Mouse (Mus musculus) forebrain, embryonic 13.5 days (tissue): ENCODE results near the gene Espn. TPM values are rescaled to one million over a fixed set of nuclear protein-coding genes. Genes with fewer than 3 reads are reported as not detected.

Experiments used
- ATAC-seq: fragments of 200-750 bp; cut with Nextera tagmentation; 2 replicates; pipeline ENCODE4 v1.8.0; 2017
- H3K27ac ChIP-seq: fragments of 300-500 bp; sonication (generic); 2 replicates; pipeline ENCODE4 v1.5.1; 2015; ENCODE audit warnings: inconsistent platforms, mild to moderate bottlenecking, moderate library complexity
- H3K27me3 ChIP-seq: fragments of 300-500 bp; sonication (generic); 2 replicates; pipeline ENCODE4 v1.6.1; 2015; ENCODE audit warnings: mild to moderate bottlenecking, inconsistent platforms
- H3K36me3 ChIP-seq: fragments of 300-500 bp; sonication (generic); 2 replicates; pipeline ENCODE4 v1.6.1; 2015; ENCODE audit warnings: mild to moderate bottlenecking, inconsistent platforms; ENCODE audit not compliant: poor library complexity, severe bottlenecking
- H3K4me1 ChIP-seq: fragments of 300-500 bp; sonication (generic); 2 replicates; pipeline ENCODE4 v1.6.1; 2015; ENCODE audit warnings: inconsistent platforms
- H3K4me2 ChIP-seq: fragments of 300-500 bp; sonication (generic); 2 replicates; pipeline ENCODE4 v1.6.1; 2015; ENCODE audit warnings: inconsistent platforms, mild to moderate bottlenecking, moderate library complexity
- H3K4me3 ChIP-seq: fragments of 300-500 bp; sonication (generic); 2 replicates; pipeline ENCODE4 v1.5.1; 2015; ENCODE audit warnings: mild to moderate bottlenecking, inconsistent platforms
- H3K9ac ChIP-seq: fragments of 300-500 bp; sonication (generic); 2 replicates; pipeline ENCODE4 v1.6.1; 2015; ENCODE audit warnings: mild to moderate bottlenecking, inconsistent platforms
- H3K9me3 ChIP-seq: fragments of 300-500 bp; sonication (generic); replicated peaks from 2 replicates; pipeline ENCODE4 v1.6.1; 2016; ENCODE audit warnings: inconsistent platforms
- WGBS: fragments of 180-500 bp; shearing (Covaris S2); methylation state at CpG from one replicate; pipeline ENCODE4 v1.1.7; 2015; 5-methylcytosine and 5-hydroxymethylcytosine counted together
- polyA plus RNA-seq: library from polyadenylated mRNA; unstranded; fragments of >200 nt; fragmentation: Nextera tagmentation; extraction: Ambion mirVana; gene quantifications from 2 replicates; pipeline ENCODE4 v1.2.1, GENCODE M21; 2015

Gene Espn
- polyA plus RNA-seq, 1 experiment from 2014 or later: 0.13 TPM

DNA sequence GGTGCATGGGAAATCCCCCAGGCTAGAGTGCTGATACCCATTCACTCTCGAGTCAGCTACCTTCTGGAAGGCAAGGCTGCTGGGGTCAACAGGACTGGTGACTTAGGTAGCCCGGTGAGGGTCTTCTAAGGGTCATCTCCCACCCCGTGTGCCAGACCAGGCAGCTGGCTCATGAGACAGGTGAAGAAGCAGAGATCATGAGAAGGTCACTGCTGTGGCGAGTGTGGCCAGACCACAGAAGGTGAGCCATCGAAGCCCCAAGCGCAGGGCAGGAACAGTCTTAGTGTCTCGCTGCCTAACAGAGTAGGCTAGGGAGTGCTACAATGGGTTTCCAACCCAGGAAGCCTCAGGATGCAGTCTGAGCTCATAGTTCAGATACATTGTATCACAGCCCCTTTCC, 67.6 kb downstream of the Espn start:
- H3K9me3 ChIP-seq: no peaks in the 10 kb centered on the region
- 91% methylated on average over 7 of the region's 7 CpGs for WGBS
- H3K27me3 ChIP-seq: 0 out of 2 replicates have a peak, but pooled peaks cover 2% of the 10 kb centered on the region
- no peak overlapping the region for H3K4me3 ChIP-seq
- H3K9ac ChIP-seq: no peak overlapping the region
- no peak overlapping the region for H3K27ac ChIP-seq
- peaks cover 25% of the 10 kb centered on the region for H3K4me1 ChIP-seq
- no peaks in the 10 kb centered on the region for H3K36me3 ChIP-seq
- ATAC-seq: no peak
- H3K4me2 ChIP-seq: no peak overlapping the region

DNA sequence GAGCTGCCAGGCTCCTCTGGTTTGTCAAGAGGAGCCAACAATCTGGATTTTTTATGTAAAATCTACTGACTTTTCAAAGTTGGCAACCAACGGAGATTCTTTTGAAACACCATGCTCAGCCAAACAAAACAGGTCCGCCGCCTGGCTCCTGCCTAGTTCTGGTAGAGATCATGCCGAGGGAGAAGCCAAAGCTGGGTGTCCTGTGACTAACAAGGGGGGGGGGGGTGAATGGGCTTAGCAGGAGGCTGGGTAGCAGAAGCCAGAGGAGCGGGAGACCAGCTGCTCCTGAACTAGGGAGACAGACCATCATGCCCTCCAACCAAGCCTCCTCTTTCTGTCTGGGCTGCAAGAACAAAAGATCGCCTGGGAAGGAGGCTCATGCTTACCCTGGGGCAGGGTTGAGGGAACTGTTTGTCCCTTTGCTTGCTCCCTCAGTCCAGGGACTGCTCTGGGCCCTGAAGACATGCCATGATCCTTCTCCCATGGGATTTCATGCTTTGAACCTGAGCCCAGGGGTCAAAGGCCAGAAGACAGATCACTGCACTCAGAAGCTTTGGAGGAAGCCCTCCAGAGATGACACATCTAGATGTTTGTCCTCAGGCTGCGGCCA, 68.5 kb downstream of the Espn start:
- Histone ChIP-seq H3K9ac (no peak overlapping the region), H3K27me3 (0 out of 2 replicates have a peak, but pooled peaks cover 2% of the 10 kb centered on the region), H3K36me3 (no peaks in the 10 kb centered on the region), H3K9me3 (no peaks in the 10 kb centered on the region), H3K4me3 (no peak overlapping the region), H3K27ac (no peak overlapping the region), H3K4me2 (no peak overlapping the region), H3K4me1 (peaks cover 22% of the 10 kb centered on the region)
- WGBS: 68% methylated on average over 7 of the region's 7 CpGs
- ATAC-seq: no peak

- Histone ChIP-seq H3K27me3 (no peaks in the 10 kb centered on the region), H3K4me1 (no peaks in the 10 kb centered on the region), H3K4me2 (no peak overlapping the region), H3K27ac (no peak overlapping the region), H3K9ac (no peak overlapping the region), H3K4me3 (no peak overlapping the region), H3K36me3 (no peaks in the 10 kb centered on the region), H3K9me3 (no peaks in the 10 kb centered on the region)
- ATAC-seq: no peak
- 70% methylated on average over 7 of the region's 7 CpGs for WGBS
Observed at GRCm38 (mm10) chr4:152079931-152080330, 72.2 kb downstream of the Espn start.

DNA sequence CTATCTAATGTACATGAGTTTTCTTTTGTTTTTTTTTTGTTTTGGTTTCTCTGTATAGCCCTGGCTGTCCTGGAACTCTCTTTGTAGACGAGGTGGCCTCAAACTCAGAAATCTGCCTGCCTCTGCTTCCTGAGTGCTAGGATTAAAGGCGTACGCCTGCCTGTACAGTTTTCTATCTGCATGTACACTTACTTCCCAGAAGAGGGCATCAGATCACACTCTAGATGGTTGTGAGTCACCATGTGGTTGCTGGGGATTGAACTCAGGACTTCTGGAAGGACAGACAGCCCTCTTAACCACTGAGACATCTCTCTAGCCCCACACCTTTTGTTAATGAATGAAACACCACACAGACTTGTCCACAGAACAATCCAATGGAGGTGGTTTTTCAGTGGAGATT, 72.9 kb downstream of the Espn start:
- Histone ChIP-seq H3K36me3 (no peaks in the 10 kb centered on the region), H3K4me3 (no peak overlapping the region), H3K27ac (no peak overlapping the region), H3K27me3 (no peaks in the 10 kb centered on the region), H3K9ac (no peak overlapping the region), H3K9me3 (no peaks in the 10 kb centered on the region), H3K4me2 (no peak overlapping the region), H3K4me1 (no peaks in the 10 kb centered on the region)
- ATAC-seq: no peak
- WGBS: 87% methylated on average over 3 of the region's 3 CpGs

- no peaks in the 10 kb centered on the region for H3K4me1 ChIP-seq
- H3K4me3 ChIP-seq: no peak overlapping the region
- H3K27me3 ChIP-seq: no peaks in the 10 kb centered on the region
- H3K36me3 ChIP-seq: no peaks in the 10 kb centered on the region
- no peak overlapping the region for H3K27ac ChIP-seq
- no peaks in the 10 kb centered on the region for H3K9me3 ChIP-seq
- 96% methylated on average over 10 of the region's 10 CpGs for WGBS
- H3K9ac ChIP-seq: no peak overlapping the region
- no peak for ATAC-seq
- H3K4me2 ChIP-seq: no peak overlapping the region
Observed at GRCm38 (mm10) chr4:152078105-152078530, 74.1 kb downstream of the Espn start.

- 89% methylated on average over 9 of the region's 9 CpGs for WGBS
- Histone ChIP-seq H3K4me1 (peaks cover 7% of the 10 kb centered on the region), H3K9ac (no peak overlapping the region), H3K27me3 (no peaks in the 10 kb centered on the region), H3K36me3 (no peaks in the 10 kb centered on the region), H3K27ac (no peak overlapping the region), H3K4me2 (no peak overlapping the region), H3K4me3 (no peak overlapping the region), H3K9me3 (no peaks in the 10 kb centered on the region)
- no peak for ATAC-seq
Observed at GRCm38 (mm10) chr4:152077191-152077590, 75.0 kb downstream of the Espn start.

DNA sequence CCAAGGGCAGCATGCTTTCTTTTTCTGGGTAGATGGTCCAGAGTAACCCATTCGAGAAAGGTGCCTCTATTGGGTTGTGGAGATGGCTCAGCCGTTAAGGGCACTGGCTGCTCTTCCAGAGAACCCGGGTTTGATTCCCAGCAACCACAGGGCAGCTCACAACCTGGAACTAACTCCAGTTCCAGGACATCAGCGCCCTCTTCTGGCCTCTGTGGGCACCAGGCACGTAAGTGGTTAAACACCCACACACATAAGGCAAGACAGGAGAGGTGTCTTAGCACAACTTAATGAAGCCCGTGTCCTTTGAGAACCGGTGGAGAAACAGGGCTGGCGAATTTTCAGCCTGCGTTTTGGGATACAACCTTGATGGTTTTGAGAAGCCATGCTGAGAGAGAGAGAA, 77.6 kb downstream of the Espn start:
- H3K27ac ChIP-seq: no peak overlapping the region
- no peaks in the 10 kb centered on the region for H3K9me3 ChIP-seq
- no peak overlapping the region for H3K4me2 ChIP-seq
- no peak overlapping the region for H3K4me3 ChIP-seq
- H3K9ac ChIP-seq: no peak overlapping the region
- H3K27me3 ChIP-seq: no peaks in the 10 kb centered on the region
- WGBS: 83% methylated on average over 9 of the region's 9 CpGs
- no peaks in the 10 kb centered on the region for H3K36me3 ChIP-seq
- no peak for ATAC-seq
- H3K4me1 ChIP-seq: peaks cover 9% of the 10 kb centered on the region

DNA sequence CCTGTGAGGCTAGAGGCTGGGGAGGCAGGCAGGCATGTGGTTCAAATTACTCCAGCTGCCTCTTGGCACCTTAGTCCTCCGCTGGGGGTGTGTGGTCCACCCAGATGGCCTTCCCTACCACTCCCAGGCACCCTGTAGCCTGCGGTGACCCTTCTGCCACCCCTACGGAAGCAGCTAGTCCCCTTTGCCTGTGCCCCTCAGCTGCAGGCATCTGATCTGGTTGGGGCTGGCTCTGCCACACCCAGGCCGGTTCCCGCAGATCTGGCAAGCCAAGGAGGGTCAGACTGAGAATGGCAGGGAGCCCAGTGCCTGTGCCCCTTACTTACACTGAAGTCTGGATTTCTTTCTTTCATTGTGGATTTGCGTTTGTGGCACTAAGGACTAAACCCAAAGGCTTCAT, 78.5 kb downstream of the Espn start:
- ATAC-seq: no peak
- Histone ChIP-seq H3K27me3 (no peaks in the 10 kb centered on the region), H3K9me3 (no peaks in the 10 kb centered on the region), H3K4me3 (no peak overlapping the region), H3K9ac (no peak overlapping the region), H3K36me3 (no peaks in the 10 kb centered on the region), H3K27ac (no peak overlapping the region), H3K4me1 (peaks cover 9% of the 10 kb centered on the region), H3K4me2 (no peak overlapping the region)
- 81% methylated on average over 6 of the region's 6 CpGs for WGBS

- no peak overlapping the region for H3K4me2 ChIP-seq
- ATAC-seq: no peak
- no peak overlapping the region for H3K27ac ChIP-seq
- H3K36me3 ChIP-seq: no peaks in the 10 kb centered on the region
- H3K27me3 ChIP-seq: no peaks in the 10 kb centered on the region
- H3K4me1 ChIP-seq: peaks cover 9% of the 10 kb centered on the region
- 65% methylated on average over 10 of the region's 10 CpGs for WGBS
- H3K9me3 ChIP-seq: no peaks in the 10 kb centered on the region
- no peak overlapping the region for H3K4me3 ChIP-seq
- H3K9ac ChIP-seq: no peak overlapping the region
Observed at GRCm38 (mm10) chr4:152072655-152073054, 79.5 kb downstream of the Espn start.

DNA sequence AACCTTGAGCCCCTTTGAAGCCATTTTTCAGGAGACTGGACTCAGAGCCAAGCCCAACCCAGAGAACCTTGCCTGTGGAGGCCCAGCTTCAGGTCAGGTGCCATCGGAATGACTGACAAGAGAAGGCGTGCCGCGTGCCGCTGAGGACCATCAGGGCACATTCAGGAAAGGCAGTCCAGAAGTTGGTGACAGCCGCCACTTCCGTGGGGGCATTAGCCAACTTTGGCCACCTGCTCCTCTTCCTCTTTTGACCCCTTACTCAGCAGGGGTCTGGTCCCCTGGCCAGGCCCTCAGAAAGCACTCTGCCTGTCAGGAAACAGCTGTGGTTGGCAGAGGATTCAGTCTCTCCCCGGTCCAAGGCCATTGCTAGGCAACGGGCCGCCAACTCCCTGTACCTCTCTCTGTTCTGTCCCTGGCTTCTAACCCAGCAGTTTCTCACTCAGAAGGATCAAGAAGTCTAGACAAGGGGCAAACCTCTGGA, 80.0 kb downstream of the Espn start, which contains the start of gene Plekhg5:
TSS of gene Plekhg5 (plus strand) at position 378 of the 481 bp plus-strand sequence.
- H3K9ac ChIP-seq: no peak within 1 kb of the TSS
- no peaks in the 10 kb centered on the region for H3K9me3 ChIP-seq
- no peaks in the 10 kb centered on the region for H3K36me3 ChIP-seq
- no peaks in the 10 kb centered on the region for H3K27me3 ChIP-seq
- H3K4me1 ChIP-seq: peaks cover 9% of the 10 kb centered on the region
- no peak for ATAC-seq
- 69% methylated on average over 10 of the region's 10 CpGs for WGBS
- no peak within 1 kb of the TSS for H3K4me2 ChIP-seq
- no peak within 1 kb of the TSS for H3K4me3 ChIP-seq
- no peak within 1 kb of the TSS for H3K27ac ChIP-seq

GRCm38 (mm10) chr4:152070494-152071396, 81.4 kb downstream of the Espn start:
- no peak for ATAC-seq
- no peak overlapping the region for H3K4me2 ChIP-seq
- WGBS: 78% methylated on average over 11 of the region's 11 CpGs
- no peaks in the 10 kb centered on the region for H3K9me3 ChIP-seq
- H3K36me3 ChIP-seq: no peaks in the 10 kb centered on the region
- no peak overlapping the region for H3K9ac ChIP-seq
- peaks cover 9% of the 10 kb centered on the region for H3K4me1 ChIP-seq
- no peak overlapping the region for H3K27ac ChIP-seq
- no peaks in the 10 kb centered on the region for H3K27me3 ChIP-seq
- H3K4me3 ChIP-seq: no peak overlapping the region
